Mouse (Mus musculus): Measurements from ENCODE around the gene Fbxo45.

GRCm38 (mm10) chr16:32221803-32222202 lies 25.2 kb downstream of the Fbxo45 start:
- TF ChIP-seq POLR2A (IDR thresholded peaks at IDR 0.05; ENCODE audit: insufficient read depth, low read depth, low read length) (no peak), EP300 (IDR thresholded peaks at IDR 0.05; ENCODE audit: insufficient read depth, low read depth, low read length) (no peak)
